In genomic region chr5:76018321-76018720, GRCm38 (mm10) we compare ENCODE assay signal across 23 mouse cellular contexts.
"Had no signal": no experiment of that assay in that cellular context is flagged by ENCODE, and none has a peak within 500 bp of the region (broad histone marks: within the 10 kb centered on the region; RNA-seq: fewer than 3 reads in every experiment).

No protein-coding gene starts in this region.

- ATAC-seq: liver, embryonic 12.5 days; lung, postnatal 0 days; midbrain, embryonic 15.5 days had no signal

- H3K9me3 ChIP-seq: limb, embryonic 10.5 days; limb, embryonic 13.5 days; liver, embryonic 12.5 days; liver, embryonic 15.5 days; midbrain, embryonic 10.5 days; midbrain, embryonic 15.5 days; neural tube, embryonic 12.5 days; neural tube, embryonic 15.5 days had no signal

- H3K27me3 ChIP-seq: limb, embryonic 13.5 days; megakaryocyte, embryonic 14.5 days; midbrain, embryonic 15.5 days; neural tube, embryonic 12.5 days; neural tube, embryonic 15.5 days had no signal

- H3K27ac ChIP-seq: kidney, postnatal 0 days; layer of hippocampus, adult 2 months; limb, embryonic 10.5 days; limb, embryonic 13.5 days; liver, embryonic 12.5 days; liver, embryonic 15.5 days; midbrain, embryonic 10.5 days; midbrain, embryonic 15.5 days; neural tube, embryonic 12.5 days; neural tube, embryonic 15.5 days; stomach, postnatal 0 days had no signal

- DNase-seq: kidney, postnatal 25 days; layer of hippocampus, adult 9-11 months; liver; lung, adult 2 months; right cerebral cortex, adult 18-20 months; right cerebral cortex, postnatal 14 days; right cerebral cortex, postnatal 4 days; thymus, adult 2 months; thymus, postnatal 14 days; thymus, postnatal 4 days had no signal

- H3K9ac ChIP-seq: limb, embryonic 13.5 days; liver, embryonic 12.5 days; liver, embryonic 15.5 days; midbrain, embryonic 15.5 days; neural tube, embryonic 12.5 days; neural tube, embryonic 15.5 days had no signal

- H3K4me3 ChIP-seq: layer of hippocampus, adult 2 months; limb, embryonic 10.5 days; limb, embryonic 13.5 days; liver, embryonic 12.5 days; liver, embryonic 15.5 days; megakaryocyte, embryonic 14.5 days; midbrain, embryonic 10.5 days; midbrain, embryonic 15.5 days; neural tube, embryonic 12.5 days; neural tube, embryonic 15.5 days had no signal

- H3K4me2 ChIP-seq: limb, embryonic 13.5 days; liver, embryonic 12.5 days; liver, embryonic 15.5 days; midbrain, embryonic 15.5 days; neural tube, embryonic 12.5 days; neural tube, embryonic 15.5 days had no signal

- H3K4me1 ChIP-seq: liver, embryonic 15.5 days; midbrain, embryonic 15.5 days; neural tube, embryonic 12.5 days; neural tube, embryonic 15.5 days had no signal

- H3K36me3 ChIP-seq: limb, embryonic 10.5 days; limb, embryonic 13.5 days; liver, embryonic 12.5 days; liver, embryonic 15.5 days; midbrain, embryonic 10.5 days; midbrain, embryonic 15.5 days; neural tube, embryonic 12.5 days; neural tube, embryonic 15.5 days had no signal
